Mouse (Mus musculus): ENCODE results near the gene Hao1.

The Hao1 gene

GRCm38 (mm10) chr2:134462321-134462720 lies 91.8 kb downstream of the Hao1 start:
- no peak for DNase-seq (ENCODE audit: low spot score)

- DNase-seq (ENCODE audit: low spot score), result no peak
Observed at GRCm38 (mm10) chr2:134460831-134461230, 93.3 kb downstream of the Hao1 start.

GRCm38 (mm10) chr2:134456065-134456505 lies 98.1 kb downstream of the Hao1 start:
- peak; percentile 19 for DNase-seq (ENCODE audit: low spot score)

GRCm38 (mm10) chr2:134452748-134453147 lies 101.4 kb downstream of the Hao1 start:
- no peak for DNase-seq (ENCODE audit: low spot score)

- no peak for DNase-seq (ENCODE audit: low spot score)
Observed at GRCm38 (mm10) chr2:134450976-134451375, 103.2 kb downstream of the Hao1 start.

Data from embryo, embryonic 10 days (tissue).